Mouse (Mus musculus) kidney, postnatal 0 days (tissue): ENCODE measurements at regions not wholly inside any gene's neighbourhood (a gene's known extent, or its start where the extent isn't known, plus 50 kb on each side); places are given as distances from the start of the nearest gene placed in this dataset.
"Not testable (repeated sequence)": the region's sequence is repeated elsewhere in the genome, so short reads cannot be mapped to it uniquely, and the experiment has no call there.

Experiments used
- ATAC-seq: fragments of 200-750 bp; cut with Nextera tagmentation; replicated peaks from 2 replicates; pipeline ENCODE4 v1.8.0; 2017; ENCODE audit warnings: low read depth, moderate number of reproducible peaks, moderate TSS enrichment, moderate library complexity; ENCODE audit not compliant: low FRiP score
- DNase-seq: peaks from one replicate; pipeline ENCODE4 v3.0.0-alpha.2; 2016; ENCODE audit warnings: low spot score
- H3K27ac ChIP-seq: fragments of 300-500 bp; sonication (generic); 2 replicates; pipeline ENCODE4 v1.5.1; 2014; ENCODE audit warnings: mild to moderate bottlenecking
- H3K27me3 ChIP-seq: fragments of 300-500 bp; sonication (generic); 2 replicates; pipeline ENCODE4 v1.6.1; 2014; ENCODE audit warnings: low read length, mixed read lengths; ENCODE audit not compliant: insufficient read depth
- H3K36me3 ChIP-seq: fragments of 300-500 bp; sonication (generic); 2 replicates; pipeline ENCODE4 v1.6.1; 2014; ENCODE audit warnings: low read length, mixed read lengths; ENCODE audit not compliant: insufficient read depth
- H3K4me1 ChIP-seq: fragments of 300-500 bp; sonication (generic); replicated peaks from 2 replicates; pipeline ENCODE4 v1.6.1; 2014; ENCODE audit warnings: antibody characterized with exemption, low read length, mixed read lengths; ENCODE audit not compliant: insufficient read depth
- H3K4me2 ChIP-seq: fragments of 300-500 bp; sonication (generic); 2 replicates; pipeline ENCODE4 v1.6.1; 2014; ENCODE audit warnings: mild to moderate bottlenecking, low read length, moderate library complexity, mixed read lengths
- H3K4me3 ChIP-seq: fragments of 300-500 bp; sonication (generic); replicated peaks from 2 replicates; pipeline ENCODE4 v1.5.1; 2014; ENCODE audit warnings: low read depth, low read length
- H3K9ac ChIP-seq: fragments of 300-500 bp; sonication (generic); 2 replicates; pipeline ENCODE4 v1.6.1; 2014; ENCODE audit warnings: low read depth, low read length
- H3K9me3 ChIP-seq: fragments of 300-500 bp; sonication (generic); replicated peaks from 2 replicates; pipeline ENCODE4 v1.6.1; 2016; ENCODE audit warnings: low read length, inconsistent platforms, mixed read lengths
- CTCF ChIP-seq: IDR thresholded peaks from 2 replicates; pipeline ENCODE4 v1.5.1; 2016; ENCODE audit warnings: antibody characterized with exemption, low read depth, mild to moderate bottlenecking, moderate library complexity
- WGBS: fragments of 180-500 bp; shearing (Covaris S2); extraction: QIAGEN DNeasy Blood & Tissue Kit; methylation state at CpG from one replicate; pipeline ENCODE4 v1.1.7; 2014; 5-methylcytosine and 5-hydroxymethylcytosine counted together

GRCm38 (mm10) chr14:120791828-120792554, 119.0 kb upstream of the Ipo5 start:
- Histone ChIP-seq H3K27ac (no peak overlapping the region), H3K4me1 (no peaks in the 10 kb centered on the region), H3K4me3 (no peak overlapping the region), H3K27me3 (no peaks in the 10 kb centered on the region), H3K9ac (no peak overlapping the region), H3K36me3 (no peaks in the 10 kb centered on the region), H3K9me3 (no peaks in the 10 kb centered on the region), H3K4me2 (no peak overlapping the region)
- DNase-seq (no peak), ATAC-seq (no peak)
- 80% methylated on average over 4 of the region's 4 CpGs for WGBS
- TF ChIP-seq CTCF = peak; percentile 62

DNA sequence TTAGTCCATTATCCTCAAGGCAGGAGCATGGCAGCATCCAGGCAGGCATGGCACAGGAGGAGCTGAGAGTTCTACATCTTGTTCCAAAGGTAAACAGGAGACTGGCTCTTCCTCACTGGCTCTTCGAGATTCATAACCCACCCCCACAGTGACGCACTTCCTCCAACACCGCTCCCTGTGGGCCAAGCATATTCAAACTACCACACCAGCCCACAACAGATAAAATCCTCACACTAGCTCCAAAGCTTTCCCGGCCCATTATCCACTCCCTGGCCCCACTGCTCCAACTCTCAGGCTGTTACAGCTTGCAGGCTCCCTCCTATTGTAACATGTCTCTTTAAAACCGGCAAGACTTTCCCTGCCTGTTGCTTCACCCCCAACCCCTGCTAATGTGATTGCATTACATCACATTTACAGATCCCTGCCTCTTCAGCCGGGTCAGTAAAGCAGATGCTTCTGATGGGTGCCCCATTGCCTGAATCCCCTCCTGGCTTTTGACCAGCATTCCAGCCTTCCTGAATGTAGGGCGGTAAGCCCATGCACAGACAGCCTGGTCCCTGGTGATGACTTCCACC, 113.0 kb upstream of the Ipo5 start:
- Histone ChIP-seq H3K27me3 (no peaks in the 10 kb centered on the region), H3K9me3 (no peaks in the 10 kb centered on the region), H3K4me1 (no peaks in the 10 kb centered on the region), H3K9ac (no peak overlapping the region), H3K27ac (no peak overlapping the region), H3K36me3 (no peaks in the 10 kb centered on the region), H3K4me2 (no peak overlapping the region), H3K4me3 (no peak overlapping the region)
- TF ChIP-seq CTCF = no peak
- DNase-seq (no peak), ATAC-seq (no peak)
- 69% methylated on average over 7 of the region's 7 CpGs for WGBS

DNA sequence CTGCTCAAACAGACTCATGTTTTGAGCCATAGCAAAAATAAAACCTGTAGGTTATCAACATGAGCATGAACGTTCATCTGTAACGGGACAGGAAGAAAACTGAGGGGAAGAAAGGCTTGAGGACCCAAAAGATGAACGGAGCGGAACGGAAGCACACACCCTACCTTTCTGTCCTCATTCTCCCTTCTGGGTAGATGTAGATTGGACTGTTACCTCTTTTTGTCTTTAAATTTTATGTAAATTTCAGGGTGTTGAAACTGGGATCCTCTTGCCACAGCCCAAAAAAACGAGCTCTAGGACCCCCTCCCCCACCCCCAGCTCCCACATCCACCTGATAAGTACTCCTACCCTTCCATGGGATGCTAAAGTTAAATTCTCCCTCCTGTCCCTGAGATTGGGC, 107.8 kb upstream of the Ipo5 start:
- no peak for DNase-seq
- 73% methylated on average over 6 of the region's 6 CpGs for WGBS
- H3K27me3 ChIP-seq = no peaks in the 10 kb centered on the region
- no peak for ATAC-seq
- no peaks in the 10 kb centered on the region for H3K36me3 ChIP-seq
- no peak for TF ChIP-seq CTCF
- no peak overlapping the region for H3K27ac ChIP-seq
- no peak overlapping the region for H3K9ac ChIP-seq
- no peaks in the 10 kb centered on the region for H3K9me3 ChIP-seq
- H3K4me1 ChIP-seq = no peaks in the 10 kb centered on the region
- H3K4me2 ChIP-seq = no peak overlapping the region
- no peak overlapping the region for H3K4me3 ChIP-seq

DNA sequence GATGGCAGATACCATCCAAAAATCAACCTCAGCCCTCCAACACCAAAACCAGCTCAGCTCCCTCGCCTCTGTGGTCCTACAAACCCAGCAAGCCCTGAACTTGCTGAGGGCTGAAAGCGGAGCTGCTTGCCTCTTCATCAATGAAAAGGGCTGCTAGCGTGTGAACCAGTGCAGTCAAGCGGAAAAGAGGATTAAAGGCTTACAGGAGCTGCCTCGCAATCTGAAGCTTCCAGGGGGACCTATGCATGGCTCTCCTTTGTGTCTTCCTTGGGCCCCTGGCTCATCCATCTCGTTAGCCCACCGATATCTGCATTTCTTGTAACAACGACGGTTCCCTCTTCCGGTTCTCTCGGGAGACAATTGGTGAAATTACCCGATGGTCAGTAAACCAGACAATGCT, 107.3 kb upstream of the Ipo5 start:
- Histone ChIP-seq H3K27ac (no peak overlapping the region), H3K9ac (no peak overlapping the region)
- no peak for DNase-seq

DNA sequence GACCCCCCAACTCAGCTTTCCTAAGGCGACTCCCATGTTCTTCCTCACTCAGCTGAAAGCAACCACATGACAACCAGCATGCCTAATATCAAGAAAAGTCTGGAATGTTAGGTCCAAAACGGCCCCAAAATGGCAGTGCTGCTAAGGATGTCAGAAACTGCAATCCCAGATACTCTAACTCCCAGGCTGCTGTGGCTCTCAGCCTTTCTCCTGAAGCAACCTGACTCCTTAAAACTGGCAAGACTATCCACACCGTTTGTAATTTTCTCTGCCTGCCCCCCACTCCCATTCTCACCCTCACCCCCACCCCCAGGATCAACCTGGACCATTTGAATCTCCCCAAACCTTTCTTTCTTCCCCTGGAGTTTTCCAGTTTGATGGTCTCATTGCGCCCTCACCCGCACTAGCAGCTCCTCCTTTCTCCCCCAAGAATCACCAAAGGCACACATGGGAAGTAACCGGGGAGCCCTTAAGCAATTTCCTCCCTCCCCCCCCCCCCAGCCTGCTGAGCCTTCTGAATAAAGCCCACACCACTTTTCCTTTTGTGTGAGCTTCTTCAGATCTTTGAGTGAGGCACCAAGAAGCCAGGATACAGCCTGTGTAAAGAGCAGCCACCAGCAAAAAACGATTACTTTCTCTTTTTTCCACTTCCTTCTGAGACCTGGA, 106.7 kb upstream of the Ipo5 start:
- H3K27ac ChIP-seq = peak overlapping the region; percentile 36
- TF ChIP-seq CTCF = no peak
- DNase-seq (no peak), ATAC-seq (no peak)
- no peaks in the 10 kb centered on the region for H3K27me3 ChIP-seq
- H3K4me3 ChIP-seq = no peak overlapping the region
- no peaks in the 10 kb centered on the region for H3K4me1 ChIP-seq
- no peaks in the 10 kb centered on the region for H3K36me3 ChIP-seq
- H3K9me3 ChIP-seq = no peaks in the 10 kb centered on the region
- WGBS = 19% methylated on average over 7 of the region's 7 CpGs
- H3K9ac ChIP-seq = no peak overlapping the region
- H3K4me2 ChIP-seq = peak overlapping the region; percentile 5; the same call in 1 of the 2 replicates

More for the DNA sequence above, 107.3 kb upstream of the Ipo5 start:
- Histone ChIP-seq H3K27me3 (no peaks in the 10 kb centered on the region), H3K36me3 (no peaks in the 10 kb centered on the region), H3K4me2 (peak overlapping the region; percentile 5; the same call in 1 of the 2 replicates), H3K4me1 (no peaks in the 10 kb centered on the region), H3K4me3 (no peak overlapping the region), H3K9me3 (no peaks in the 10 kb centered on the region)
- whole genome bisulfite sequencing = 15% methylated on average over 12 of the region's 12 CpGs
- ATAC-seq = no peak
- TF ChIP-seq CTCF = no peak

GRCm38 (mm10) chr14:120805137-120805536, 105.9 kb upstream of the Ipo5 start:
- H3K36me3 ChIP-seq = no peaks in the 10 kb centered on the region
- no peak overlapping the region for H3K4me2 ChIP-seq
- DNase-seq (peak; percentile 76), ATAC-seq (peak; percentile 46; the same call in 1 of the 2 replicates)
- H3K4me3 ChIP-seq = no peak overlapping the region
- no peaks in the 10 kb centered on the region for H3K27me3 ChIP-seq
- WGBS = 53% methylated on average over 6 of the region's 6 CpGs
- H3K4me1 ChIP-seq = no peaks in the 10 kb centered on the region
- H3K27ac ChIP-seq = peak overlapping the region; percentile 36
- H3K9me3 ChIP-seq = no peaks in the 10 kb centered on the region
- TF ChIP-seq CTCF = no peak
- H3K9ac ChIP-seq = no peak overlapping the region

GRCm38 (mm10) chr14:120805816-120806552, 105.0 kb upstream of the Ipo5 start:
- not testable (repeated sequence) for H3K36me3 ChIP-seq, H3K4me2 ChIP-seq, DNase-seq, H3K9me3 ChIP-seq, H3K4me3 ChIP-seq, H3K4me1 ChIP-seq, H3K27me3 ChIP-seq, H3K9ac ChIP-seq, ATAC-seq
- H3K27ac ChIP-seq = 0 out of 2 replicates have a peak overlapping the region, but pooled peaks have one; percentile 31
- WGBS = 57% methylated on average over 12 of the region's 12 CpGs
